Mouse (Mus musculus) liver (tissue): Measurements from ENCODE around the gene Nr6a1.

Experiments used
- DNase-seq: peaks from one replicate; pipeline ENCODE4 v3.0.0-alpha.2; 2020; ENCODE audit warnings: mixed read lengths

Nr6a1 gene

GRCm38 (mm10) chr2:38872730-38873129 lies 54.8 kb downstream of the Nr6a1 start:
- no peak for DNase-seq

- no peak for DNase-seq
Measured at GRCm38 (mm10) chr2:38866711-38867110, 60.8 kb downstream of the Nr6a1 start.

- no peak for DNase-seq
Measured at GRCm38 (mm10) chr2:38864011-38864410, 63.5 kb downstream of the Nr6a1 start.

GRCm38 (mm10) chr2:38851797-38852196 lies 75.7 kb downstream of the Nr6a1 start:
- DNase-seq: no peak

GRCm38 (mm10) chr2:38846319-38846718 lies 81.2 kb downstream of the Nr6a1 start:
- no peak for DNase-seq

- DNase-seq: no peak
Measured at GRCm38 (mm10) chr2:38835489-38835888, 92.0 kb downstream of the Nr6a1 start.

- DNase-seq: no peak
Measured at GRCm38 (mm10) chr2:38831976-38832375, 95.5 kb downstream of the Nr6a1 start.

- DNase-seq: no peak
Measured at GRCm38 (mm10) chr2:38829521-38829920, 98.0 kb downstream of the Nr6a1 start.

- DNase-seq: no peak
Measured at GRCm38 (mm10) chr2:38827801-38828306, 99.6 kb downstream of the Nr6a1 start.

- no peak for DNase-seq
Measured at GRCm38 (mm10) chr2:38826189-38826588, 101.3 kb downstream of the Nr6a1 start.

- peak; percentile 3 for DNase-seq
Measured at GRCm38 (mm10) chr2:38824791-38825768, 102.4 kb downstream of the Nr6a1 start.

GRCm38 (mm10) chr2:38823912-38824583 lies 103.4 kb downstream of the Nr6a1 start:
- DNase-seq: peak; percentile 55

GRCm38 (mm10) chr2:38823406-38823805 lies 104.1 kb downstream of the Nr6a1 start:
- DNase-seq: no peak

- DNase-seq: peak; percentile 63
Measured at GRCm38 (mm10) chr2:38822995-38823394, 104.5 kb downstream of the Nr6a1 start.

- no peak for DNase-seq
Measured at GRCm38 (mm10) chr2:38817487-38817886, 110.0 kb downstream of the Nr6a1 start.

- peak; percentile 65 for DNase-seq
Measured at GRCm38 (mm10) chr2:38797087-38797624, 130.3 kb downstream of the Nr6a1 start.

- DNase-seq: no peak
Measured at GRCm38 (mm10) chr2:38787338-38787737, 140.2 kb downstream of the Nr6a1 start.

GRCm38 (mm10) chr2:38786216-38786960 lies 141.1 kb downstream of the Nr6a1 start:
- DNase-seq: no peak

GRCm38 (mm10) chr2:38785113-38785512 lies 142.4 kb downstream of the Nr6a1 start:
- no peak for DNase-seq

GRCm38 (mm10) chr2:38784396-38784795 lies 143.1 kb downstream of the Nr6a1 start:
- DNase-seq: peak; percentile 19

GRCm38 (mm10) chr2:38783364-38783763 lies 144.1 kb downstream of the Nr6a1 start:
- no peak for DNase-seq

- DNase-seq: no peak
Measured at GRCm38 (mm10) chr2:38782731-38783130, 144.8 kb downstream of the Nr6a1 start.
